Mouse (Mus musculus): ENCODE results near the gene Slc25a10. TPM values are rescaled to one million over a fixed set of nuclear protein-coding genes. Genes with fewer than 3 reads are reported as not detected.

Slc25a10 gene
- total RNA-seq (2021) = 10 to 100 TPM; 15.4 to 15.9 TPM
- long read RNA-seq, experiment 1, transcript Slc25a10-201 (11 exons, 2,023 nt) = major isoform, 7 of 9 reads
- long read RNA-seq, experiment 1, partial matches to known transcripts = 0 of 9 reads
- long read RNA-seq, experiment 1, other reads (novel, unspliced or antisense) = 1 of 9 reads
- long read RNA-seq, experiment 2, partial matches to known transcripts = 0 of 4 reads
- long read RNA-seq, experiment 2, other reads (novel, unspliced or antisense) = 1 of 4 reads

GRCm38 (mm10) chr11:120491317-120492023, at the start of gene Slc25a10:
Slc25a10 (plus strand) TSS chr11:120491840.
- DNase-seq = peak; percentile 92 to 93

- DNase-seq = no peak
Measured at GRCm38 (mm10) chr11:120442344-120442743, 49.3 kb upstream of the Slc25a10 start, which contains the start of gene Tspan10. Tspan10 (plus strand) TSS chr11:120442644.

GRCm38 (mm10) chr11:120442765-120443280, 48.8 kb upstream of the Slc25a10 start:
- no peak for DNase-seq

- DNase-seq = no peak
Measured at GRCm38 (mm10) chr11:120444106-120444505, 47.5 kb upstream of the Slc25a10 start.

- DNase-seq = no peak
Measured at GRCm38 (mm10) chr11:120445475-120445874, 46.2 kb upstream of the Slc25a10 start.

DNA sequence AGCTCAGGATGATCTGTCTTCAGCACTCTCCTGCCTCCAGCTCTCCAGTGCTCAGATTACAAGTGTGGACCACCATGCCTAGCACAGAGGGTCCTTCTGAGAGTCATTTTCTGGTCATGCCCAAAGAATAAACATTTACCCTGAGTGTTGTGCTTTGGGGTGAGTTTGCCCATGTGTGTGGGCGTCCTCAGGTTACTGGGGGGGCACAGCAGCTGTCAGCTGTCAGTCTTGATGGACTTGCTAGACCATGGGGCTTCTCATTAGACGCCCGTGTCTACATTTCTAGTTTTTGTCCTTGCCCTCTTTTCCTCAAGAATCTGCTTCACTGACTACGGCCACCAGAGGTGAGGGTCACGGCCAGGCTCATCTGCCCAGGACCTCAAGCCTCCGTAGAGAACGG, 44.5 kb upstream of the Slc25a10 start:
- no peak for DNase-seq

- no peak for DNase-seq
Measured at GRCm38 (mm10) chr11:120452246-120452645, 39.4 kb upstream of the Slc25a10 start.

GRCm38 (mm10) chr11:120453306-120453705, 38.3 kb upstream of the Slc25a10 start, which contains the start of gene Pde6g:
Pde6g (minus strand) TSS chr11:120453500.
- DNase-seq = no peak

- no peak for DNase-seq
Measured at GRCm38 (mm10) chr11:120454965-120455364, 36.7 kb upstream of the Slc25a10 start.

GRCm38 (mm10) chr11:120455413-120455812, 36.2 kb upstream of the Slc25a10 start:
- no peak for DNase-seq

DNA sequence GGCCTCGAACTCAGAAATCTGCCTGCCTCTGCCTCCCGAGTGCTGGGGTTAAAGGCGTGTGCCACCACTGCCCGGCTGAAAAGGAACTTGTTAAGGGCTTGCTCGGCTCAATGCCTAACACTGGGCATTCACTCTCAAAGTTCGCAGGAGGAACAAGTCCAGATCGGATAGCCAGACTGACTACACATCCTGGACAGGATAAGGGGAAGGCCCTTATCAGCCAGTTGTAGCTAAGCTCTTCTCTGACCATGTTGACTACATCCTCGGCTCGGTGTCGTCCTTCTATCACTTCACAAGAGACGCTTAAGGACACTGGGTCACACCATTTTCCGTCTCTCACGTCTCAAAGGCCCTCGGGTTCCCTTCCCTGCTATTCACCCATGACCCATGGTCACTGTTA, 34.3 kb upstream of the Slc25a10 start:
- DNase-seq = no peak

DNA sequence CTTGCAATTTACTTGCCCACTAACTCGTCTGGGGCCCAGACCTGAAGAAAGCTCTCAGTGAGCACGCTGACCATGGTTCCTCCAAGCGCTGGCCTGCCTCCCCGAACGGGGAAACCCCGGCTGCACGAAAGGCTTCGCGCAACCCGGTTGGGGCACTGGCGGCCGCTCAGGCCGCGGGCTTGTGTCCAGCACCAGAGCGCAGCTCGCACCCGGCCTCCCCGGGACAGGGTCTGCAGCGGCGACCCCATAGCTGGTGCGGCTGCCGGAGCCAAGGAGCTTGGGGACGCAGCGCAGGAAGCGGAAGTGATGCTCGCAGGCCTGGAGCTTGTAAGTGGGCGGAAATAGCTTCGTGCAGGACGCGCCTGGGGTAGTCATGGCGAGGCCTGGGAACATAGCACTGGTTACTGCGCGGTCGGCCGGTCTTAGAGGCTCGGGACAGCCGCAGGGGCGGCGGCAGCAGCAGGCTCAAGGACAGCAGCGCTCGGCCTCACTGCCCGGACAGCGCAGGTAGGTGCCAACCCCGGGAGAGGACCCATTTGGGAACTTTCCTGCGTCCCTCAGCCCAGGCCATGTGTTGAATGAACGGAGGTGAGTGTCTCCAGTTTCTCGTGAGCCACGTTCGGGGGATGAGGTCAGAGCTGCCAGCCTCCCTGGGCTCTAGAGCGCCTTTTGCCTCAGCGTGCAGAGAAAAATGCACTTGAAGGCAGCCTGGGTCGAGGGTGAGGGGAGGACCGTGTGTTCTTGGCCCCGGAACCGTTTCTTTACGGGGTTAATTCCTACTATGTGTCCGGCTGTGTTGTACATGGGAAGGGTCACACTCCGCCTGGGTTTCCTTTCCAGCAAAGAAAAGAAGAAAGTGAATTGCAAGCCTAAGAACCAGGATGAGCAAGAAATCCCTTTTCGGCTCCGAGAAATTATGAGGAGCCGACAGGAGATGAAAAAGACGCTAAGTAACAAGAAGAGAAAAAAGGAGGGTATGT, 33.6 kb upstream of the Slc25a10 start, which contains the start of the genes Oxld1 and Ccdc137:
Gene Oxld1 (minus strand): TSS at position 297 of the 980 bp plus-strand sequence.
Gene Ccdc137 (plus strand): TSS at position 344 of the 980 bp plus-strand sequence.
- peak; percentile 84 to 86 for DNase-seq

- no peak for DNase-seq
Measured at GRCm38 (mm10) chr11:120458847-120459597, 32.6 kb upstream of the Slc25a10 start.

DNA sequence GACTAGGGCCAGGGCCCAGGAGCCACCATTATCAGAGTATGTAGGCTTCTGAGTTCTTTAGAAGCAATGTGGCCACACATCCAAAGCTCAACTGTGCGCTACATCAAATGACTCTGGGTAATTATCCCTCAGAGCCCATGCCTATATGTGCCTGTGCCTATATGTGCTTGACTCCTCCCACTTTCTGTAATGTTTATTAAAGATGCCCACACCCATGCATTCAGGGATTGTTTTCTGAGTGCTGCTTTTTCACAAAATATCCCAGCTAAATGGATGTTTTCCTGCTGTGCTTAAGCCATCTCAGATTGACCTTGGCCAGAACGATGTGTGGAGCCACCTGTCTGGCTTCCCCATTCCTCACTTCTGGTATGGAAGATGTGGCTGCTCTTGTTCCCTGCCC, 28.1 kb upstream of the Slc25a10 start:
- no peak for DNase-seq

DNA sequence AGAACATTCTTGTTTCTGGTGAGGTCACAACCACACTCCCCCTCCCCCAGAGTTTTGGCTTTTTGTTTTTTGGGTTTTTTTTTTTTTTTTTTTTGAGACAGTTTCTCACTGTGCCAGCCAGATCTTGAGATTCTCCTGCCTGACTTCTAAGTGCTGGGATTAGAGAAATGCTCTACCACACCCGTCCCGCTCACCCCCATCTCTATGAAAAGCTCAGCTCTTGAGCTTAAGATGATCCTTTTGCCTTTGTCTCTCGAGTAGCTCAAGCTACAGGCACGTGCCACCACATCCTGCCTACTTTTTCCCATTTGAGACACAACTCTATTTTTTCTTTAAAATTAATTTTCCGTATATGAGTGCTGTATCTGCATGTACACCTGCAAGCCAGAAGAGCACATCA, 27.3 kb upstream of the Slc25a10 start:
- no peak for DNase-seq

GRCm38 (mm10) chr11:120465521-120465920, 26.1 kb upstream of the Slc25a10 start:
- DNase-seq = peak in 1 of 2 experiments; percentile 23

- peak; percentile 94 to 97 for DNase-seq
Measured at GRCm38 (mm10) chr11:120467051-120467735, 24.4 kb upstream of the Slc25a10 start, which contains the start of gene Arl16. Arl16 (minus strand) TSS chr11:120467607.

DNA sequence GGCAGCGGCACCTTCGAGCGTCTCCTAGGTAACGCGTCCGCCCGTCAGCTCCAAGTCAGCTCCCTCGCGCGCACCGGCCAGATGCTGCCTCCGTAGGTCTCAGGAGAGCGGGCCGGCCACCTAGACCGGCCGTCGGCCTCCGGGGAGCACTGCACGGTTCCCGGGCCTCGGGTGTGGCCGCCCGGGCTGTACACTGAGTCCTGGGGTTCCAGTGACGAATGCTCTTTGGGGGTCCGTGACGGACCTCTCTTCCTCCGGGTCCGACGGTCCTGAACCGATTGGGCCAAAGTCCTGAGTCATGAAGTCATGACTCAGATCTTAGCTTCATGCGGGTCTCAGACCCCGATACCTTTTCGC, 23.9 kb upstream of the Slc25a10 start:
- DNase-seq = no peak

GRCm38 (mm10) chr11:120472052-120472451, 19.6 kb upstream of the Slc25a10 start:
- no peak for DNase-seq

GRCm38 (mm10) chr11:120483448-120483934, 8.1 kb upstream of the Slc25a10 start:
- no peak for DNase-seq

Data from heart, adult 18-20 months (tissue).